Mouse (Mus musculus): ENCODE measurements around the gene Egr4. TPM values are rescaled to one million over a fixed set of nuclear protein-coding genes. Genes with fewer than 3 reads are reported as not detected.

The Egr4 gene
- polyA plus RNA-seq, 1 experiment from 2014 or later: not detected

Other genes starting within 250 kb of the Egr4 start
- gene Sfxn5, start 180.2 kb downstream of the Egr4 start, polyA plus RNA-seq (2016; fragmentation: Nextera tagmentation; extraction: Ambion mirVana): 8.7 and 10.5 TPM in 2 replicates
- gene Rab11fip5, start 139.0 kb downstream of the Egr4 start, polyA plus RNA-seq (2016; fragmentation: Nextera tagmentation; extraction: Ambion mirVana): 4.2 and 6.4 TPM in 2 replicates
- not detected in 2 replicates for gene Noto, start 89.7 kb downstream of the Egr4 start, polyA plus RNA-seq (2016; fragmentation: Nextera tagmentation; extraction: Ambion mirVana)
- 75.6 and 83.9 TPM in 2 replicates for gene Smyd5, start 81.6 kb downstream of the Egr4 start, polyA plus RNA-seq (2016; fragmentation: Nextera tagmentation; extraction: Ambion mirVana)
- gene Cct7, start 62.1 kb downstream of the Egr4 start, polyA plus RNA-seq (2016; fragmentation: Nextera tagmentation; extraction: Ambion mirVana): 700 and 751 TPM in 2 replicates
- 42.8 and 44.9 TPM in 2 replicates for gene Pradc1, start 61.6 kb downstream of the Egr4 start, polyA plus RNA-seq (2016; fragmentation: Nextera tagmentation; extraction: Ambion mirVana)
- gene Fbxo41, start 10.6 kb downstream of the Egr4 start, polyA plus RNA-seq (2016; fragmentation: Nextera tagmentation; extraction: Ambion mirVana): 0.68 and 0.79 TPM in 2 replicates
- 9.6 and 10.5 TPM in 2 replicates for gene Alms1, start 73.9 kb upstream of the Egr4 start, polyA plus RNA-seq (2016; fragmentation: Nextera tagmentation; extraction: Ambion mirVana)
- gene Nat8f7, start 199.6 kb upstream of the Egr4 start, polyA plus RNA-seq (2016; fragmentation: Nextera tagmentation; extraction: Ambion mirVana): not detected in 2 replicates